Mouse (Mus musculus) adrenal gland, adult 10 weeks (tissue): ENCODE data around the gene Defb41. TPM values are rescaled to one million over a fixed set of nuclear protein-coding genes. Genes with fewer than 3 reads are reported as not detected.

Source experiments
- polyA plus RNA-seq: library from polyadenylated mRNA; stranded (reverse); fragments of 350-450 nt; fragmentation: Illumina TruSeq; extraction: RNeasy Lipid Tissue Mini Kit (QIAGEN cat#74804); gene quantifications from one replicate; pipeline ENCODE4 v1.2.3, GENCODE M21; 2014; ENCODE audit warnings: low read depth, low replicate concordance

Defb41 gene
- not detected for polyA plus RNA-seq

GRCm38 (mm10) chr1:18265038-18265437, at the start of gene Defb41:
Gene Defb41 (minus strand): TSS chr1:18265138.

DNA sequence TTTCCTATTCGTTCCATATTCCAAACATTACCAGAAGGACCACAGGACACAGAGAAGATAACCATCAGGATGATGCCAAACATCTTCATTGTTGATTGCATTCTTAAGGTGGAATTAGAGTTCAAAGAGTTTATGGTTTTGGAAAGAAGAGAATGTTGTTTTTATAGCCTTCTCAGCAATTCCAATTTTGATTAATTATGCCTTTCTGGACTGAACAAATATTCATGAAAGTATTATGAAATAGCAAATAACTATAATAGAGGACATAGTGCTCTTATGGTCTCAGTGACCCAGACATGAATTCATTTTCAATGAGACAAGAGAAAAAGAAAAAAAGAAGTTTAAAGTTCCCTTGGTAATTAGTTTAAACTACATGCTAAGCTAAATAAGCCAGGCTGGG, 27.6 kb downstream of the Defb41 start, which contains the start of gene Defb18:
Defb18 (minus strand) TSS at position 101 of the 400 bp plus-strand sequence.

Other genes starting within 250 kb of the Defb41 start
- gene Crisp4, start 119.2 kb downstream of the Defb41 start, polyA plus RNA-seq, result not detected
- not detected for gene Defb18, start 27.7 kb downstream of the Defb41 start, polyA plus RNA-seq